Mouse (Mus musculus) testis, adult 2 months (tissue): ENCODE measurements around the gene Gm5767.

Experiments used
- CTCF ChIP-seq: fragments of 200-500 bp; IDR thresholded peaks from 2 replicates; pipeline ENCODE4 v1.5.1; 2012; ENCODE audit warnings: low read depth, mild to moderate bottlenecking, inconsistent platforms, low read length, moderate library complexity; ENCODE audit not compliant: control insufficient read depth, insufficient read depth, insufficient replicate concordance
- POLR2A ChIP-seq: fragments of 200-500 bp; IDR thresholded peaks from 2 replicates; pipeline ENCODE4 v1.6.1; 2012; ENCODE audit warnings: low read depth, mild to moderate bottlenecking, inconsistent platforms, low read length, moderate library complexity; ENCODE audit not compliant: control insufficient read depth

DNA sequence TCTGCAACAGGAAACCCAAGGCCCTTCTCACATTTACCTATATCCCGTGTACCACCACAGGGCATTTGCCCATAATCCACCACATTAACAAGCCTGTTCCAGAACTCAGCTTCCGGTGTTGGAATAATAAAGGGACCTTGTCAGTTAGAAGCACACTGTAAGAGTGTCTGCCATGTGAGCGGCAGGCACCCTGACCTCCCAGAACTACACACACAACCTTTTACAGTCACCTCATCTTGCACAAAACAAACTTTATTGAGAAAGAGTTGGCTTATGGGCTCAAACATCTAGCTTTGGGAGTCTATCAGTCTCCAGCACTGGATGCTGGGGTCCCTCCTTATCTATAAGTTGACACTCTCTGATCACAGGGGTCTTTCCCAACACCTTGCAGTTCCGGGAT, 22.2 kb upstream of the Gm5767 start:
- no peak for TF ChIP-seq CTCF
- TF ChIP-seq POLR2A: no peak
